Mouse (Mus musculus) forebrain, postnatal 0 days (tissue): ENCODE results near the gene Racgap1. TPM values are rescaled to one million over a fixed set of nuclear protein-coding genes. Genes with fewer than 3 reads are reported as not detected.
A peak's percentile ranks its signal among the peaks of the same experiment; 100 is the strongest.

ENCODE experiments used
- ATAC-seq: fragments of 200-750 bp; cut with Nextera tagmentation; 2 replicates; pipeline ENCODE4 v1.8.0; 2017; ENCODE audit warnings: mild to moderate bottlenecking, moderate library complexity
- DNase-seq: peaks from one replicate; pipeline ENCODE4 v3.0.0-alpha.2; 2015
- H3K27ac ChIP-seq: fragments of 300-500 bp; sonication (generic); 2 replicates; pipeline ENCODE4 v1.5.1; 2014; ENCODE audit warnings: low read depth, mild to moderate bottlenecking, antibody characterized with exemption, low read length, moderate library complexity, mixed read lengths
- H3K27me3 ChIP-seq: fragments of 300-500 bp; sonication (generic); 2 replicates; pipeline ENCODE4 v1.6.1; 2014; ENCODE audit warnings: mild to moderate bottlenecking, low read length, mixed read lengths; ENCODE audit not compliant: insufficient read depth
- H3K36me3 ChIP-seq: fragments of 300-500 bp; sonication (generic); 2 replicates; pipeline ENCODE4 v1.6.1; 2014; ENCODE audit warnings: mild to moderate bottlenecking, moderate library complexity; ENCODE audit not compliant: insufficient read depth
- H3K4me1 ChIP-seq: fragments of 300-500 bp; sonication (generic); 2 replicates; pipeline ENCODE4 v1.6.1; 2014; ENCODE audit warnings: antibody characterized with exemption; ENCODE audit not compliant: insufficient read depth
- H3K4me2 ChIP-seq: fragments of 300-500 bp; sonication (generic); 2 replicates; pipeline ENCODE4 v1.6.1; 2014; ENCODE audit warnings: low read depth, mild to moderate bottlenecking, moderate library complexity
- H3K4me3 ChIP-seq: fragments of 300-500 bp; sonication (generic); 2 replicates; pipeline ENCODE4 v1.5.1; 2014; ENCODE audit warnings: low read depth, low read length, mixed read lengths
- H3K9ac ChIP-seq: fragments of 300-500 bp; sonication (generic); 2 replicates; pipeline ENCODE4 v1.6.1; 2014; ENCODE audit warnings: mild to moderate bottlenecking
- H3K9me3 ChIP-seq: fragments of 300-500 bp; sonication (generic); 2 replicates; pipeline ENCODE4 v1.6.1; 2016; ENCODE audit warnings: low read length
- CTCF ChIP-seq: sonication (generic); IDR thresholded peaks from 2 replicates; pipeline ENCODE4 v1.5.1; 2016; ENCODE audit warnings: antibody characterized with exemption, control low read depth, low read depth
- WGBS: fragments of 180-500 bp; shearing (Covaris S2); extraction: QIAGEN DNeasy Blood & Tissue Kit; methylation state at CpG from one replicate; pipeline ENCODE4 v1.1.7; 2014; 5-methylcytosine and 5-hydroxymethylcytosine counted together
- polyA plus RNA-seq: library from polyadenylated mRNA; unstranded; fragments of >200 nt; fragmentation: Nextera tagmentation; extraction: Ambion mirVana; gene quantifications from 2 replicates; pipeline ENCODE4 v1.2.1, GENCODE M21; 2015
- total RNA-seq: library from RNA; depleted of rRNA; stranded (reverse); fragments of >200 nt; gene quantifications from 2 replicates; pipeline ENCODE4 v1.2.3, GENCODE M21; 2014

Racgap1 gene
- total and polyA plus RNA-seq, 2 experiments from 2014 or later: 34.2 to 39.7 TPM

- TF ChIP-seq CTCF: no peak
- H3K4me3 ChIP-seq: no peak overlapping the region
- no peak overlapping the region for H3K9ac ChIP-seq
- H3K4me1 ChIP-seq: peaks cover 17% of the 10 kb centered on the region
- H3K4me2 ChIP-seq: no peak overlapping the region
- ATAC-seq (no peak), DNase-seq (no peak)
- H3K36me3 ChIP-seq: no peaks in the 10 kb centered on the region
- no peaks in the 10 kb centered on the region for H3K9me3 ChIP-seq
- WGBS: 67% methylated on average over 17 of the region's 17 CpGs
- H3K27me3 ChIP-seq: no peaks in the 10 kb centered on the region; the same call in 1 of the 2 replicates
- no peak overlapping the region for H3K27ac ChIP-seq
These were observed 49.1 kb downstream of the Racgap1 start for GRCm38 (mm10) chr15:99602206-99602820.

DNA sequence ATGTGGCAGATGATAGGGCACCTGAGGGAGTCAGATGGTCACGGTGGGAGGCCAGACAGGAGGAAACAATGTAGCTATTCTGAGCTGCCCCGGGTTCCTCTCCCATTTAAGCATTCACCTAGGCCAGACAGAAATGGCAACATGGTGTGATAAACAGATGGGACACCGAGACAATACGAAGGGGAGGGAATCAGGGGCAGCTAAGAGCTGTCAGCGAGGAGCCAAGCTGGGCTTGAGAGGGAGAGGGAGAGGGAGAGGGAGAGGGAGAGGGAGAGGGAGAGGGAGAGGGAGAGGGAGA, 49.7 kb downstream of the Racgap1 start:
- DNase-seq (no peak), ATAC-seq (no peak)
- Histone ChIP-seq H3K27ac (no peak overlapping the region), H3K9ac (no peak overlapping the region), H3K4me1 (peaks cover 17% of the 10 kb centered on the region), H3K4me2 (no peak overlapping the region), H3K36me3 (no peaks in the 10 kb centered on the region), H3K4me3 (no peak overlapping the region), H3K27me3 (no peaks in the 10 kb centered on the region; the same call in 1 of the 2 replicates), H3K9me3 (no peaks in the 10 kb centered on the region)
- no peak for TF ChIP-seq CTCF
- WGBS: 21% methylated on average over 5 of the region's 5 CpGs

GRCm38 (mm10) chr15:99600986-99601822, 50.3 kb downstream of the Racgap1 start, which contains the start of gene Aqp6:
TSS of gene Aqp6 (plus strand) at chr15:99601400.
- H3K4me2 ChIP-seq: no peak within 1 kb of the TSS
- WGBS: 57% methylated on average over 22 of the region's 22 CpGs
- no peaks in the 10 kb centered on the region for H3K9me3 ChIP-seq
- no peak for TF ChIP-seq CTCF
- ATAC-seq (no peak), DNase-seq (no peak)
- no peak within 1 kb of the TSS for H3K4me3 ChIP-seq
- H3K4me1 ChIP-seq: peaks cover 12% of the 10 kb centered on the region; the same call in 1 of the 2 replicates
- no peak within 1 kb of the TSS for H3K9ac ChIP-seq
- no peaks in the 10 kb centered on the region for H3K36me3 ChIP-seq
- no peak within 1 kb of the TSS for H3K27ac ChIP-seq
- H3K27me3 ChIP-seq: no peaks in the 10 kb centered on the region; the same call in 1 of the 2 replicates

GRCm38 (mm10) chr15:99599245-99600070, 52.0 kb downstream of the Racgap1 start:
- 55% methylated on average over 17 of the region's 17 CpGs for WGBS
- H3K36me3 ChIP-seq: no peaks in the 10 kb centered on the region

GRCm38 (mm10) chr15:99597596-99597995, 53.9 kb downstream of the Racgap1 start:
- 62% methylated on average over 8 of the region's 8 CpGs for WGBS
- no peak overlapping the region for H3K4me2 ChIP-seq
- ATAC-seq (no peak), DNase-seq (no peak)
- H3K9me3 ChIP-seq: no peaks in the 10 kb centered on the region
- H3K27me3 ChIP-seq: peaks cover 23% of the 10 kb centered on the region; the same call in 1 of the 2 replicates
- no peak overlapping the region for H3K27ac ChIP-seq
- no peaks in the 10 kb centered on the region for H3K4me1 ChIP-seq
- H3K9ac ChIP-seq: no peak overlapping the region
- H3K36me3 ChIP-seq: no peaks in the 10 kb centered on the region
- H3K4me3 ChIP-seq: no peak overlapping the region
- TF ChIP-seq CTCF: no peak

More at GRCm38 (mm10) chr15:99599245-99600070, 52.0 kb downstream of the Racgap1 start:
- DNase-seq: no peak
- ATAC-seq: peak; percentile 10; the same call in 1 of the 2 replicates
- H3K4me1 ChIP-seq: no peaks in the 10 kb centered on the region
- H3K27me3 ChIP-seq: peaks cover 12% of the 10 kb centered on the region; the same call in 1 of the 2 replicates
- no peak overlapping the region for H3K9ac ChIP-seq
- no peak overlapping the region for H3K4me2 ChIP-seq
- no peak for TF ChIP-seq CTCF
- no peak overlapping the region for H3K4me3 ChIP-seq
- H3K9me3 ChIP-seq: no peaks in the 10 kb centered on the region
- H3K27ac ChIP-seq: no peak overlapping the region

DNA sequence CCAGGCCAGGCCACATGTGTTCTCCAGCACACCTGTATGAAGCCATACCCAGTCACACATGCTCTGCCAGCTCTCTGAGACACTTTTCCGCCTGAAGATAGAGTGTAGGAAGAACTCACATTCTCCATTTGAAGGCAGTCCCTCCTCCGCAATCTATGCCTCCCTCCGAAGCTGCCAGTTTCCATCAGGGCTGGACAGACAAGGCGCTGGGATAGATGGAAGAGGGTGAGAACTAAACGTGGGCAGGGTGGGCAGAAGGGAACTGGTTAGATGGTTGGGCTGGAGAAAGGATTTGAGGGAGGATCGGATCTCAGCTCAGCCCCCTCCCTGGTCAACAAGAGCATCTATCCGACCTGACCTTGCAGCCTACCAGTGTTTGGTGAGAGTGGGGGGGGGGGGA, 54.6 kb downstream of the Racgap1 start:
- Histone ChIP-seq H3K27me3 (peaks cover 29% of the 10 kb centered on the region), H3K27ac (no peak overlapping the region), H3K4me2 (no peak overlapping the region), H3K4me1 (no peaks in the 10 kb centered on the region), H3K9me3 (no peaks in the 10 kb centered on the region), H3K4me3 (no peak overlapping the region), H3K36me3 (no peaks in the 10 kb centered on the region), H3K9ac (no peak overlapping the region)
- no peak for TF ChIP-seq CTCF
- 51% methylated on average over 7 of the region's 7 CpGs for WGBS
- DNase-seq: no peak
- ATAC-seq: no peak
